Mouse (Mus musculus): ENCODE results near the gene Dusp3. TPM values are rescaled to one million over a fixed set of nuclear protein-coding genes. Genes with fewer than 3 reads are reported as not detected.
A peak's percentile ranks its signal among the peaks of the same experiment; 100 is the strongest.

Gene Dusp3
- 12.1 and 12.6 TPM in 2 replicates for polyA plus RNA-seq (2016; fragmentation: Nextera tagmentation; extraction: Ambion mirVana)

DNA sequence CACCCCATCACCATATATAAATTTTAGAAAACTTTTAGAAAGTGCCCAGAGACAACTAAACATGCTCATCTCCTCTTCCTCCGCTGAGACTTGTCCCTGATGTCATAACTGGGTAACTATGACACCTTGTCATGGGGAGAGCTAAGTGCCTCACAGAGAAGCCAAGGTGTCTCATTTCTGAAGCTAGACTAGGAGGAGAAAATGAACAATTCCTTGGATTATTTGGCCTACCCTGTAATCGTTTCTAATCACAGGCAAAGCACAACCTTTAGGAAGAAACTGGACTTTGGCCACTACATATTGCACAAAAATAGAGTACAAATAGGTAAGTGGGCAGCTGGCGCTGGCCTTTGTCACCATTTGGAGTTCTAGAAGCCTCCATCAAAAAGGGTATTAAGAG is at the start of gene Dusp3:
TSS of gene Dusp3 (minus strand) at position 101 of the 400 bp plus-strand sequence.
- Histone ChIP-seq H3K9me3 (no peaks in the 10 kb centered on the region), H3K27ac (no peak within 1 kb of the TSS), H3K4me3 (no peak within 1 kb of the TSS), H3K36me3 (replicated peaks) (no peaks in the 10 kb centered on the region), H3K4me1 (peaks cover 35% of the 10 kb centered on the region), H3K27me3 (ENCODE audit: poor library complexity, severe bottlenecking) (peaks cover 44% of the 10 kb centered on the region)
- 81% methylated on average over 3 of the region's 3 CpGs for WGBS
- DNase-seq (ENCODE audit: extremely low spot score, low spot score) = no peak

DNA sequence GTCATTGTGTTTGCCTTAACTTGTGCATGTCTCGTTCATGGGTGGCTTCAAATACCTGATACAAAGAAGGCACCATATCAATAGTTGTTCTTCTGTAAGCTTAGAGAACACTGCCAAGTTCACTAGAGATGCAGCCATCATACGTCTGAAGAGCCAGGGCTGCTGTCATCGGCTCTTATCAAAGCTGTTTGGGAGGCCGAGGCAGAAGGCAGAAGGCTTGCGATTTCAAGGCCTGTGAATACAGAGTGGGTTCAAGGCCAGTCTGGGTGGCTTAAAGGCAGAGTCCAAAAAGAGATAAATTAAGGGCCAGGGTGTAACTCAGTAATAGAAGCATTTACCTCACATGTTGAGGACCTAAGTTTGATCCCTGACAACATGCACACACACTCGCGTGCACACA is 49.5 kb upstream of the Dusp3 start:
- no peak for DNase-seq (ENCODE audit: extremely low spot score, low spot score)
- H3K36me3 ChIP-seq (replicated peaks) = no peaks in the 10 kb centered on the region
- 0 out of 2 replicates have a peak, but pooled peaks cover 2% of the 10 kb centered on the region for H3K9me3 ChIP-seq
- H3K4me3 ChIP-seq = no peak overlapping the region
- H3K27ac ChIP-seq = no peak overlapping the region
- H3K27me3 ChIP-seq (ENCODE audit: poor library complexity, severe bottlenecking) = peaks cover 18% of the 10 kb centered on the region
- H3K4me1 ChIP-seq = peaks cover 9% of the 10 kb centered on the region
- 88% methylated on average over 7 of the region's 7 CpGs for WGBS

DNA sequence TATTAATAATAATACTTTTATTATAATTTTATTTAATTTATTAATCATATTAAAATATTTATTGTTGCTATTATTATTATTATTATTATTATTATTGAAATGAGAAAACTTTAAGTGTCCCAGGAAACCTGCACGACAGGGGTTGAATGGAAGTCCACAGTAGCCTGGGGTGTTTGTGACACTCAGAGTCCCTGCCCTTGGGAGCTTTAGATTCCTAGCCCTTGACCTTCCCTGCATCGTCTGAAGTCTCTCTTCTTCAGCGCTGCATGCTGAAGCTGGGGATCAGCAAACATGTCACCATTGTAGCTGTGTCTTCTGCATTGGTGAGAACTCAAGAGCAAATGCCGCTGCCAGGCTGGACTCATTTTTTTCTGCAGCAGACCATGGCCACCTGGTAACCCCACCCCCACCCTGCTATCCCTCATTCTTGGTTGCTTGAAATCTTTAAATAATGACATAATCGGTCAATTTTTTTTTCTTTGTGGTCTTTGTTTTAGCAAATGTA is 48.7 kb upstream of the Dusp3 start:
- Histone ChIP-seq H3K4me3 (no peak overlapping the region), H3K4me1 (peaks cover 9% of the 10 kb centered on the region), H3K9me3 (no peaks in the 10 kb centered on the region), H3K36me3 (replicated peaks) (no peaks in the 10 kb centered on the region), H3K27me3 (ENCODE audit: poor library complexity, severe bottlenecking) (peaks cover 25% of the 10 kb centered on the region), H3K27ac (no peak overlapping the region)
- no peak for DNase-seq (ENCODE audit: extremely low spot score, low spot score)
- WGBS = 87% methylated on average over 5 of the region's 5 CpGs

DNA sequence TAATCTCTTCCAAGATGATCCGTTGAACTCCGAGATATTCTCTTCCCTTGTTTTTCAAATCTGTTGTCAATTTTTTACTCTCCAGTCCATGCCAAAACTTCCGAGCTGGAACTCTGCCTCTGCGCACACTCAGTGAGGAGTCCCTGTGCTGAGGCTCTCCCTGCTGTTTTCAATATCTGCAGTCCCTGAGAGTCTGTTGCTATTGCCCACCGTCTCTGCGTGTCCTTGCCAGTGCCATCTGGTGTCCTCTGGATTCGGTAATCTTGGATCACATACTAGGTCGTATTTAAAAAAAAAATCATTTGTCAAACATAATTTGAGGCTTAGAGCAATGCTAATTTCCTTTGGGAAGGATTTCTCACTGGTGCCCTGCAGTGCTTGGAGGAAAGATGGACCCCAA is 48.1 kb upstream of the Dusp3 start:
- H3K4me1 ChIP-seq = peaks cover 7% of the 10 kb centered on the region
- 82% methylated on average over 8 of the region's 8 CpGs for WGBS
- no peaks in the 10 kb centered on the region for H3K9me3 ChIP-seq
- H3K27ac ChIP-seq = no peak overlapping the region
- H3K27me3 ChIP-seq (ENCODE audit: poor library complexity, severe bottlenecking) = peaks cover 32% of the 10 kb centered on the region
- no peaks in the 10 kb centered on the region for H3K36me3 ChIP-seq (replicated peaks)
- H3K4me3 ChIP-seq = no peak overlapping the region
- no peak for DNase-seq (ENCODE audit: extremely low spot score, low spot score)

DNA sequence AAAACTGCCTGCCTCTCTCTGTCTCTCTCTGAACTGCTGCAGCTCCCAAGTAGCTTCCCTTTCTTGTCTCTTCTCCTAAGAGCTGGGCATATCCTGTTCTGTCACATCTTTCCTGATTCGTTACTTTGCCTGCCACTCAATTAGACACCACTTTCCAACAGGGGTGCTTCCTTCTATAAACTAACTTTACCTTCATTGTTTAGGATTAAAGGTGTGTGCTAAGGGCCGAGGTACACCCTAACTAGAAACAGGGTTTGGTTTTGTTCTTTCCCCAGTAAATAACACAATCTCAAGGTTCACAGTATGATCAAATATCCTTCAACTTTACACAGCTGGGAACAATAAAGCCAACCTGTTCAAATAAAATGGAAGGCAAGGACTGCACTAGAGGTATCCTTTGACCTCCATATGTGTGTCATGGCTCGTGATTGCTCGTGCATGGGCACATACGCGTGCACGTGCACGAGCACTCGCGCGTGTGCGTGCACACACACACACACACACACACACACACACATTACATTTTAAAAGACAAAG is 46.3 kb upstream of the Dusp3 start:
- H3K4me3 ChIP-seq = no peak overlapping the region
- H3K27ac ChIP-seq = no peak overlapping the region
- no peaks in the 10 kb centered on the region for H3K9me3 ChIP-seq
- peaks cover 35% of the 10 kb centered on the region for H3K27me3 ChIP-seq (ENCODE audit: poor library complexity, severe bottlenecking)
- no peak for DNase-seq (ENCODE audit: extremely low spot score, low spot score)
- H3K4me1 ChIP-seq = peaks cover 1% of the 10 kb centered on the region; the same call in 1 of the 2 replicates
- H3K36me3 ChIP-seq (replicated peaks) = no peaks in the 10 kb centered on the region
- 92% methylated on average over 12 of the region's 12 CpGs for WGBS

DNA sequence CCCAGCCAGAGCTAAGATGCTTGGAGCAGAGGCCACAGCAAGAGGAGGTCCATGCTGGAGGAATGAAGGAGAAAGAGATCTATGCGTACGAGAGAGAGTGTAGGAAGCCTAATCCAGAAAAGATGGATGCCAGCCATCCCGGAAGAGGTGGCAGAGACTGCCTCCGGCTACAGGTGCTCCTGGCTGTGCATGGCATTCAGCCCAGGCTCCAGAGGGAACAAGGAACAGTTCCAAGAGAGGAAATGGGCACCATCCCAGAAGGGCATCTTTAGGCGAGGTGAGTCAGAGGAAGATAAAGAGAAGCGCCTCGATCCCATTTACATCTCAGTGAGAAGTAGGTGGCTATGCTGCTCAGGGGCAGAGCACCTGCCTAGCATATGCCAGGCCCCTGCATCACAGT is 44.3 kb upstream of the Dusp3 start:
- H3K4me3 ChIP-seq = no peak overlapping the region
- H3K36me3 ChIP-seq (replicated peaks) = no peaks in the 10 kb centered on the region
- peaks cover 19% of the 10 kb centered on the region for H3K4me1 ChIP-seq
- no peak for DNase-seq (ENCODE audit: extremely low spot score, low spot score)
- 87% methylated on average over 7 of the region's 7 CpGs for WGBS
- H3K27me3 ChIP-seq (ENCODE audit: poor library complexity, severe bottlenecking) = peaks cover 35% of the 10 kb centered on the region
- no peaks in the 10 kb centered on the region for H3K9me3 ChIP-seq
- no peak overlapping the region for H3K27ac ChIP-seq

DNA sequence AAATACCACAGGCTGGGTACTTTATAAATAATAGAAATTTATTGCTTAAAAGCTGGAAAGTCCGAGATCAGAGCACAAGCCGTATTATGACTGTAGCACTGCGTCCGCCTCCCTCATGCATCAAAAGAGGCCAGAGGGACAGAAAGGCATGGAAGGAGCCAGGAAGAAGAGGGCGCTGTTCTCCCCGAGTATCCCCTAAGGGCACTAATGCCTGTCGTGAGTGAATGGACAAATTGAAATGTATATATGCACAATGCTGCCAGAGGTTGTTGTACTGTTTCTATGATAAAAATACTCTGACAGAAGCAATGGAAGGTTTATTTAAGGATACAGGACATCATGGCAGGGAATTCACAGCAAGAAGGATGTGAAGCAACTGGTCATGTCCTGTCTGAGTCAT is 43.2 kb upstream of the Dusp3 start:
- Histone ChIP-seq H3K36me3 (replicated peaks) (peaks cover 3% of the 10 kb centered on the region; the same call in 1 of the 2 replicates), H3K9me3 (no peaks in the 10 kb centered on the region), H3K27ac (no peak overlapping the region), H3K27me3 (ENCODE audit: poor library complexity, severe bottlenecking) (peaks cover 46% of the 10 kb centered on the region), H3K4me1 (peaks cover 31% of the 10 kb centered on the region), H3K4me3 (no peak overlapping the region)
- WGBS = 39% methylated on average over 7 of the region's 7 CpGs
- DNase-seq (ENCODE audit: extremely low spot score, low spot score) = no peak

DNA sequence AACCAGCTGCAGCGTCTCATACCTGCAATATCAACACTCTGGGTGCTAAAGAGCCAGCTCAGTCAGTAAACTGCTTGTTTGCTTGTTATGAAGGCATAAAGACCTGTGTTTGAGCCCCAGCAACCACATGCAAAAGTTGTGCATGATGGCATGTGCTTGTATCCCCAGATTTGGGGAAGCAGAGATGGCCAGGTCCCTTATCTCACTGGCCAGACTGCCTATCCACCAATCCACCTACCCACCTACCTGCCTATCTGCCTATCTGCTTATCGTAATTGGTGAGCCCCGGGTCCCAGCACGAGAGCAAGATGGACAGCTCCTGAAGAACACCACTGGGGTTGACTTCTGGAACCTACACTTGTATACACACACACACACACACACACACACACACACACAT is 42.5 kb upstream of the Dusp3 start:
- no peaks in the 10 kb centered on the region for H3K9me3 ChIP-seq
- DNase-seq (ENCODE audit: extremely low spot score, low spot score) = no peak

DNA sequence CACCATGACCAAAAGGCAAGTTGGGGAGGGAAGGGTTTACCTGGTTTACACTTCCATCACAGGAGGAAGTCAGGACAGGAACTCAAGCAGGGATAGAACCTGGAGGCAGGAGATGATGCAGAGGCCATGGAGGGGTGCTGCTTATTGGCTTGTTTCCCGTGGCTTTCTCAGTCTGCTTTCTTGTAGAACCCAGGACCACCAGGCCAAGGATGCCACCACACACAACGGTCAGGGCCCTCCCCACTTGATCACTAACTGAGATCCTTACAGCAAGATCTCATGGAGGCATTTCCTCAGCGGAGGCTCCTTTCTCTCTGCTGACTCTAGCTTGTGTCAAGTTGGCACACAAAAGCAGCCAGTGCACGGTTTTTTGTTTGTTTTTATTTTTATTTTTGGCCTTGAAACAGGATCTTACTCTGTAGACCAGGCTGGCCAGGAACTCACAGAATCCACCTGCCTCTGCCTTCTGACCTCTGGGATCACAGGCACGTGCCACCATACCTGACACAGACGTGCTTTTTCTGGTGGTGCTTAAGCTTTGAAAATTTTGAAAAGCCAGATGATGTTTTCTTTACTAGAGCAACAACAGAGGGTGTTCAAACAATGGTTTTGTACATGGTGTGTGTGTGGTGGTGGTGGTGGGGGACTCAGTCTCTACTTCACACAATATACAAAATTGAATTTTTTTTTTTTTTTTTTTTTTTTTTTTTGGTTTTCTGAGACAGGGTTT is 41.4 kb upstream of the Dusp3 start, which contains the start of gene Mpp3:
TSS of gene Mpp3 (minus strand) at position 375 of the 730 bp plus-strand sequence.
- peaks cover 52% of the 10 kb centered on the region for H3K27me3 ChIP-seq (ENCODE audit: poor library complexity, severe bottlenecking)
- peak within 1 kb of the TSS; percentile 90 for H3K27ac ChIP-seq
- H3K36me3 ChIP-seq (replicated peaks) = peaks cover 12% of the 10 kb centered on the region
- H3K4me1 ChIP-seq = peaks cover 38% of the 10 kb centered on the region
- peak within 1 kb of the TSS; percentile 76 for H3K4me3 ChIP-seq
- no peaks in the 10 kb centered on the region for H3K9me3 ChIP-seq
- WGBS = 74% methylated on average over 6 of the region's 6 CpGs
- no peak for DNase-seq (ENCODE audit: extremely low spot score, low spot score)

More for the DNA sequence above, 42.5 kb upstream of the Dusp3 start:
- peaks cover 52% of the 10 kb centered on the region for H3K27me3 ChIP-seq (ENCODE audit: poor library complexity, severe bottlenecking)
- 85% methylated on average over 4 of the region's 4 CpGs for WGBS
- H3K36me3 ChIP-seq (replicated peaks) = peaks cover 6% of the 10 kb centered on the region; the same call in 1 of the 2 replicates
- no peak overlapping the region for H3K4me3 ChIP-seq
- peaks cover 38% of the 10 kb centered on the region for H3K4me1 ChIP-seq
- H3K27ac ChIP-seq = no peak overlapping the region

DNA sequence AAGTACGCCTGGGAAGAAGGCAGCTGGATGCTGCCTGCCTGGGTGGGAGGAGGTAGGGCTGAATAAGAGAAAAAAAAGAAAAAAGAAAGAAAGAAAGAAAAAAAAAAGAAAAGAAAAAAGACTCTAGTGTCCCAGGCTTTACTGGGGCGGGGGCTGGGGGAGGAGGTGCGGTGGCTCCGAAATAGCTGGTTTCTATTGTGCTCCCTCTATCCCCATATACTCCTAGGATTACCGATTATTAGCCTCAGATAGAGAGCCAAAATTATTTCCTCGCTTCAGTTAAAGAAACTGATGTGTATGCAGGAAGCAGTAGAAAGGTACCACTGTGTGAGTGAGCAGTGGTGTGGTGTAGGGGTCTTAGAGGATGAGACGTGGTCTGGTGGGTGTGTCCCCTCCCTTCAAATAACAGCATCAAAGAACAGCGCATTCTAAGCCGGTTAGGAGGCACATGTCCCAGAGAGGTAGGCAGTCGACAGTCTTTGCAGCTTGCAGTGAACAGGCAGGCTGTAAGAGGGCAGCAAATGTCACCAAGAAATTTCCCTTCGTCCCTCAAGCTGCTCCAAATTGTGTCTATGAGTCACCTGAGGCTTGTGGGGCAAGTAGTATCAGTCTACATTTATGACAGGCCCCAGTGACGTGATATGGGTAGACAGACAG is 40.7 kb upstream of the Dusp3 start:
- peak overlapping the region; percentile 76 for H3K4me3 ChIP-seq
- WGBS = 5% methylated on average over 12 of the region's 12 CpGs
- peak overlapping the region; percentile 90 for H3K27ac ChIP-seq
- no peak for DNase-seq (ENCODE audit: extremely low spot score, low spot score)
- peaks cover 38% of the 10 kb centered on the region for H3K4me1 ChIP-seq
- no peaks in the 10 kb centered on the region for H3K9me3 ChIP-seq
- peaks cover 52% of the 10 kb centered on the region for H3K27me3 ChIP-seq (ENCODE audit: poor library complexity, severe bottlenecking)
- H3K36me3 ChIP-seq (replicated peaks) = peaks cover 17% of the 10 kb centered on the region

DNA sequence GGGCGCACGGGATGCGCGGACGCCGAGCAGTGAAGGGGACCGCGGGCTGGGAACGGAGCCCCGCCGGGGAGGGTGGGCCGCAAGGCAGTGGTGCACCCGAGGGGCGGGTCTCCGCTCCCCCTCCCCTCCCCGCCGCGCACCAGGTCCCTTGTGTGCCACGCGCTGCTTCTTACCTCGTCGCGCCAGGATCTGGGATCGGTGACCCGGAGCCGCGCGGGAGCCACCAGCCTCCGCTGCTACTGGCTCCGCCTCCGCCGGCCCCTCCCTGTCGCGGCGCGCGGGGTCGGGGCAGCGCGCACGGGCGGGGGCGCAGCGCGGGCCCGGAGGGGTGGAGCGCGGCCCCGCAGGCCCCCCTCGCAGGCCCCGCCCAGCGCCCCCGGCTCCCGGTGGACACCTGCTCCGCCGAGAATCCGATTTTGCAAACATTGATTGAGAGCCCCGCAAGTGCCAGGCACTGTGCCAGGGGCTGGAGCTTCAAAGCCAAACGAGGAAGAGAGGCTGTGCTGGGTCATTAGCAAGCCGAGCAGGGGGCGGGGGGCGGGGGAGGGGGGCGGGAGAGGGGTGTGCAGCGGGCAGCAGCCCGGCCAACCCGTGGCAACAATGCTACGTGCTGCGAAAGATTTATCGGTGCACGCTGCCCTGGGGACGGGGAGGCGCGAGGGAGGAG is 40.0 kb upstream of the Dusp3 start:
- peaks cover 40% of the 10 kb centered on the region for H3K4me1 ChIP-seq
- H3K27ac ChIP-seq = peak overlapping the region; percentile 90
- peaks cover 23% of the 10 kb centered on the region for H3K36me3 ChIP-seq (replicated peaks)
- peak; percentile 82 for DNase-seq (ENCODE audit: extremely low spot score, low spot score)
- peaks cover 52% of the 10 kb centered on the region for H3K27me3 ChIP-seq (ENCODE audit: poor library complexity, severe bottlenecking)
- H3K4me3 ChIP-seq = peak overlapping the region; percentile 76
- no peaks in the 10 kb centered on the region for H3K9me3 ChIP-seq
- WGBS = under 1% methylated on average over 67 of the region's 73 CpGs

DNA sequence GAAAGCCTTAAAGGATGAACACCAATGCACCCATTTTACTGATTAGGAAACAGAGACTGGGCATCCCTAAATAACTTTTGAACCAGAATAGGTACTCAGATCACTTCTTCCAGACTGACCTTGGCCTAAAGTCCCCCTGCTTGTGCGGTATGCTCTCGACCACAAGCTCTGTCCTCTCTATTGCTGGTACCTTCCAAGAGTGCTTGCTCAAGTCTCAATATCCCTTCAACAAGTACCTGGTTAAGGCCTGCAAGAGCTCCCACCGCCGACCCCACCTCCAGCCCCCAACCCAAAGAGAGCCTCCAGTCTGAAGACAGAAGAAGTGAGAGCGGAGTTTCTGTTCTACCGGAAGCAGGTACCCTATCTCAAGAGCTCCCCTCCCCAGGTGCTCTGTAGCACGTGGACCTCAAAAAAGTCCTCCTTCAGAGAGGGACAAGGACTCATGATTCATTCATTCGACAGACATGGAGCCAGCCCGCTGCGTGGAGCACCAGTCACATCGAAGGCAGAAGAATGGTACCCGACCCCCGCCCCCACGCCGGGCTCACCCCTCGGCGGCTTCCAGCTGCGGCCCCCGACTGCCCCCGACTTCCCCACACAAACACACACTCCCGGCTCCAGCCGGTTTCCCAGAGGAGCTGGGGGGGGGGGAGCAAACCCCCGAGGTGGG is 39.3 kb upstream of the Dusp3 start:
- WGBS = 3% methylated on average over 23 of the region's 23 CpGs

More for the DNA sequence above, 39.3 kb upstream of the Dusp3 start:
- Histone ChIP-seq H3K27me3 (ENCODE audit: poor library complexity, severe bottlenecking) (peaks cover 50% of the 10 kb centered on the region), H3K4me1 (peaks cover 41% of the 10 kb centered on the region), H3K36me3 (replicated peaks) (peaks cover 29% of the 10 kb centered on the region), H3K9me3 (no peaks in the 10 kb centered on the region), H3K27ac (peak overlapping the region; percentile 90), H3K4me3 (peak overlapping the region; percentile 76)
- peak; percentile 40 for DNase-seq (ENCODE audit: extremely low spot score, low spot score)
